Mouse (Mus musculus) bone marrow macrophage, adult 2 months (primary cell): ENCODE measurements around the gene Tmem131.

Experiments used
- CTCF ChIP-seq: IDR thresholded peaks from 2 replicates; pipeline ENCODE4 v1.5.1; 2012; ENCODE audit warnings: low read depth, mild to moderate bottlenecking, low read length, moderate library complexity
- POLR2A ChIP-seq: IDR thresholded peaks from 2 replicates; pipeline ENCODE4 v1.6.1; 2012; ENCODE audit warnings: mild to moderate bottlenecking, low read depth, low read length, borderline replicate concordance

- no peak for TF ChIP-seq CTCF
- no peak for TF ChIP-seq POLR2A
Observed at GRCm38 (mm10) chr1:36857081-36857480, 86.4 kb downstream of the Tmem131 start.
